Mouse (Mus musculus) adrenal gland, adult 18-20 months (tissue): Measurements from ENCODE around the gene Btbd16. TPM values are rescaled to one million over a fixed set of nuclear protein-coding genes. Genes with fewer than 3 reads are reported as not detected.

Source experiments
- DNase-seq, 2 experiments: peaks; one replicate each; pipeline ENCODE4 v3.0.0; 2021 to 2022; ENCODE audit warnings: low spot score in 2 of 2
- total RNA-seq, 2 experiments: library from RNA; stranded (reverse); gene quantifications; 1 replicate in 1 of 2; 2 replicates in 1 of 2; pipeline ENCODE4 v1.2.3; 2021

Btbd16 gene
- total RNA-seq, 2 experiments from 2014 or later: not detected

- DNase-seq: no peak
These were observed 41.7 kb downstream of the Btbd16 start for GRCm38 (mm10) chr7:130815601-130816000.

GRCm38 (mm10) chr7:130816243-130816642 lies 42.4 kb downstream of the Btbd16 start:
- no peak for DNase-seq

GRCm38 (mm10) chr7:130818813-130819212 lies 44.9 kb downstream of the Btbd16 start:
- DNase-seq: no peak

- DNase-seq: no peak
These were observed 45.8 kb downstream of the Btbd16 start for GRCm38 (mm10) chr7:130819624-130820023.

- no peak for DNase-seq
These were observed 50.1 kb downstream of the Btbd16 start for GRCm38 (mm10) chr7:130823992-130824391.

- DNase-seq: no peak
These were observed 52.5 kb downstream of the Btbd16 start for GRCm38 (mm10) chr7:130826343-130826742.

- peak; percentile 49 to 61 for DNase-seq
These were observed 53.6 kb downstream of the Btbd16 start for GRCm38 (mm10) chr7:130827431-130827830.

- no peak for DNase-seq
These were observed 54.1 kb downstream of the Btbd16 start for GRCm38 (mm10) chr7:130827844-130828403.

GRCm38 (mm10) chr7:130828475-130828874 lies 54.6 kb downstream of the Btbd16 start:
- DNase-seq: no peak

- DNase-seq: no peak
These were observed 57.7 kb downstream of the Btbd16 start for GRCm38 (mm10) chr7:130831586-130831985.

- peak; percentile 23 to 48 for DNase-seq
These were observed 60.4 kb downstream of the Btbd16 start for GRCm38 (mm10) chr7:130834299-130834698.

- DNase-seq: peak in 1 of 2 experiments; percentile 27
These were observed 61.3 kb downstream of the Btbd16 start for GRCm38 (mm10) chr7:130834958-130835861.

GRCm38 (mm10) chr7:130836066-130836465 lies 62.2 kb downstream of the Btbd16 start:
- no peak for DNase-seq

- no peak for DNase-seq
These were observed 64.2 kb downstream of the Btbd16 start for GRCm38 (mm10) chr7:130837941-130838657.

- DNase-seq: no peak
These were observed 64.8 kb downstream of the Btbd16 start for GRCm38 (mm10) chr7:130838658-130839025.

- no peak for DNase-seq
These were observed 65.7 kb downstream of the Btbd16 start for GRCm38 (mm10) chr7:130839380-130840100.

- DNase-seq: no peak
These were observed 73.4 kb downstream of the Btbd16 start for GRCm38 (mm10) chr7:130847164-130847718.

- DNase-seq: no peak
These were observed 80.9 kb downstream of the Btbd16 start for GRCm38 (mm10) chr7:130854684-130855292.

- DNase-seq: no peak
These were observed 81.8 kb downstream of the Btbd16 start for GRCm38 (mm10) chr7:130855681-130856080.

GRCm38 (mm10) chr7:130857973-130858372 lies 84.1 kb downstream of the Btbd16 start:
- no peak for DNase-seq
